Mouse (Mus musculus): ENCODE measurements around the gene Cspg4.

DNA sequence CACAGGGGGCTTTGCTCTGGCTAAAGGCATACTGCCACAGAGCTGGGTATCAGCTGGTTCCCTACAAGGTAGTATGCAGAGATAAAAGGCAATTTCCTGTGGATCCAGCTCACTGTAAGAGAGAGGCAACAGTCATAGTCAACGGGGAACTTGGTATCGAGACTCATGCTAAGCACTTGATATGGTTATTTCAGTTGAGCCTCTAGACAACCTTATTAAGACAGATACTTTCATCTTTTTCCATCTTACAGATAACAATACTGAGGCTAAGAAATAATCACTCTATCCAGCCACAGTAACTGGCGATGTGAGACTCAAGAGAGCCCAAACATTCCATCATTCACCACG lies 14.0 kb upstream of the Cspg4 start:
- no peak for TF ChIP-seq CTCF (conservative IDR thresholded peaks at IDR 0.05; ENCODE audit: insufficient read depth, insufficient read length, low read depth, low read length)
- TF ChIP-seq POLR2A (IDR thresholded peaks at IDR 0.05; ENCODE audit: low read depth, low read length) = no peak
